Mouse (Mus musculus): ENCODE data around the gene Phlpp1.

DNA sequence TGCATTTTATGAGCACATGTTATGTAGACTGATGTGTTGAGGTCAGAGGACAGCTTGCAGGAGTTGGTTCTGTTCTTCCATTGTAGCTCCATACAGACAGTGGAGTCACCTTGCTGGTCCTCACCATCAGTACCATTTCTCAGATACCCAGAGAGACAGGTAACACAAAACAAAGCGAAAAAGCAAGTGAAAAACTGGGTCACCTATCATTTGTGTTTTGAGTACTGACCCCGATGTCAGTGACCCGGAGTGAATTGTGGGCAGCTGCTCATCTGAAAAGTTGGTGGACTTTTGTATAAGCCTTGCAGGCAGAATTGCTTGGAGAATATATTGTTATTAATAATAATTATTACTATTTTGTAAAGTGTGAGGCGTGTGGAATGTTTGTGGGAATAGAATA, 27.6 kb downstream of the Phlpp1 start:
- TF ChIP-seq GATA1 (IDR thresholded peaks at IDR 0.05; ENCODE audit: borderline replicate concordance, low read length) (no peak), FLI1 (IDR thresholded peaks at IDR 0.05; ENCODE audit: low read length) (no peak)
